Mouse (Mus musculus) myocyte (in vitro differentiated cells): ENCODE results near the gene Nfic. TPM values are rescaled to one million over a fixed set of nuclear protein-coding genes. Genes with fewer than 3 reads are reported as not detected.
A peak's percentile ranks its signal among the peaks of the same experiment; 100 is the strongest.

ENCODE experiments used
- H3K27me3 ChIP-seq: one replicate; pipeline ENCODE4 v1.6.1; 2011; ENCODE audit not compliant: control insufficient read depth, insufficient read depth, insufficient read length
- H3K36me3 ChIP-seq: one replicate; pipeline ENCODE4 v1.6.1; 2011; ENCODE audit not compliant: control insufficient read depth, insufficient read depth
- H3K4me2 ChIP-seq: one replicate; pipeline ENCODE4 v1.6.1; 2011; ENCODE audit warnings: low read depth, control low read depth
- H3K4me3 ChIP-seq: one replicate; pipeline ENCODE4 v1.5.1; 2011; ENCODE audit warnings: mild to moderate bottlenecking, control low read depth, moderate library complexity
- H3K79me2 ChIP-seq: one replicate; pipeline ENCODE4 v1.6.1; 2011; ENCODE audit not compliant: control insufficient read depth, insufficient read depth
- H3ac ChIP-seq: one replicate; pipeline ENCODE4 v1.6.1; 2011; ENCODE audit not compliant: control insufficient read depth, insufficient read length
- CEBPB ChIP-seq: IDR thresholded peaks from 2 replicates; pipeline ENCODE4 v1.6.1; 2011; ENCODE audit warnings: mild to moderate bottlenecking, moderate library complexity; ENCODE audit not compliant: poor library complexity, insufficient read depth, severe bottlenecking
- E2F4 ChIP-seq: IDR thresholded peaks from one replicate; pipeline ENCODE4 v1.6.1; 2011; ENCODE audit warnings: mild to moderate bottlenecking, control low read depth, moderate library complexity; ENCODE audit not compliant: insufficient read depth
- MAX ChIP-seq: IDR thresholded peaks from one replicate; pipeline ENCODE4 v1.6.1; 2011; ENCODE audit warnings: low read depth, mild to moderate bottlenecking, control low read depth
- MYOD1 ChIP-seq, 3 experiments: IDR thresholded peaks; one replicate each; pipeline ENCODE4 v1.6.1; 2011; ENCODE audit warnings: control low read depth in 2 of 3, low read depth in 2 of 3, mild to moderate bottlenecking in 2 of 3, moderate library complexity in 1 of 3; ENCODE audit not compliant: insufficient read length in 2 of 3, control insufficient read depth in 1 of 3
- MYOG ChIP-seq, 3 experiments: IDR thresholded peaks; one replicate each; pipeline ENCODE4 v1.6.1; 2011; ENCODE audit warnings: control low read depth in 2 of 3, low read depth in 2 of 3, mild to moderate bottlenecking in 2 of 3; ENCODE audit not compliant: insufficient read length in 2 of 3, control insufficient read depth in 1 of 3, insufficient read depth in 1 of 3
- POLR2A ChIP-seq: IDR thresholded peaks from one replicate; pipeline ENCODE4 v1.6.1; 2011; ENCODE audit warnings: low read depth, mild to moderate bottlenecking, control low read depth, moderate library complexity; ENCODE audit not compliant: insufficient read length
- POLR2AphosphoS2 ChIP-seq: IDR thresholded peaks from one replicate; pipeline ENCODE4 v1.6.1; 2011; ENCODE audit warnings: low read depth, control low read depth; ENCODE audit not compliant: insufficient read length
- REST ChIP-seq: IDR thresholded peaks from one replicate; pipeline ENCODE4 v1.6.1; 2011; ENCODE audit warnings: mild to moderate bottlenecking, control low read depth, moderate library complexity; ENCODE audit not compliant: insufficient read depth, insufficient read length
- SRF ChIP-seq: IDR thresholded peaks from one replicate; pipeline ENCODE4 v1.6.1; 2011; ENCODE audit warnings: low read depth; ENCODE audit not compliant: control insufficient read depth, insufficient read length
- TCF12 ChIP-seq: IDR thresholded peaks from one replicate; pipeline ENCODE4 v1.6.1; 2011; ENCODE audit warnings: mild to moderate bottlenecking, control low read depth; ENCODE audit not compliant: poor library complexity, insufficient read depth, severe bottlenecking
- TCF3 ChIP-seq: IDR thresholded peaks from one replicate; pipeline ENCODE4 v1.6.1; 2011; ENCODE audit warnings: low read depth, control low read depth; ENCODE audit not compliant: insufficient read length
- USF1 ChIP-seq: IDR thresholded peaks from one replicate; pipeline ENCODE4 v1.6.1; 2011; ENCODE audit warnings: low read depth, mild to moderate bottlenecking, control low read depth, moderate library complexity
- polyA plus RNA-seq: library from polyadenylated mRNA; unstranded; fragments of >200 nt; fragmentation: generic; extraction: Trizol; gene quantifications from one replicate; pipeline ENCODE4 v1.2.1, GENCODE M21; 2012; ENCODE audit warnings: missing spikeins

Nfic gene
- polyA plus RNA-seq, 1 experiment: 115 TPM

DNA sequence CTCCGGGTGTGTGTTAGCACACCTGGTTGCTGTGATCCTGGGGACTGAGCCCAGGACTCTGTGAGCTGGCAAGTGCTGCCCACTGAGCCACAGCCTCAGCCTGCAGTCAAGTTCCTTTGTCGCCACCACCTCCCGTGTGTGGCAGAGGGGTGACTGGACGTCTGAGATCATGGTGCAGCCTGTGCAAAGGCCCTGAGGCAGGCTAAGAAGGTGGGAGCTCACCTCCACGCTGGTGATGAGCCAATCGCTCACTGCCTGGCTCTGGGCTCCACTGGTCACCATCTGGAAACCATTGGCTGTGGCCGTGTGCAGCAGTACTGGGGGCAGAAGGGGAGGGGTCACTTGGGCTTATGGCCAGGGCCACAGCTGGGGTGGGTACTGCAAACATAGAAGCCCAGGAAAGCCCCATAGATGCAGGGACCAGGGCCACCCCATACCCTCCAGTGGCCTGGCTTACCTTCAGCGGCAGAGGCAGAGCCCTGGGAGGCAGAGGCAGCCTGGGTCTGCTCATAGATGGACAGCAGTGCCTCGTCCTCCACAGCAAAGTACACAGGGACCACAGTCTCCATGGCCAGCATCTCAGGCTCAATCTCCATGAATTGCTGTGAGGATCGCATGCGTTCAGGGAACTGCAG lies 37.3 kb upstream of the Nfic start:
- H3K36me3 ChIP-seq: peaks cover 10% of the 10 kb centered on the region
- H3K79me2 ChIP-seq: peaks cover 23% of the 10 kb centered on the region
- H3K4me2 ChIP-seq: no peak overlapping the region
- H3ac ChIP-seq: no peak overlapping the region
- TF ChIP-seq SRF (no peak), E2F4 (no peak), MYOG (IDR thresholded peaks at IDR 0.05; ENCODE audit: control insufficient read depth in 1 of 3, insufficient read depth in 1 of 3, insufficient read length in 2 of 3, low read depth in 2 of 3) (no peak), POLR2A (no peak), CEBPB (no peak), MAX (no peak), POLR2AphosphoS2 (no peak), USF1 (no peak), REST (no peak), TCF12 (no peak), MYOD1 (IDR thresholded peaks at IDR 0.05; ENCODE audit: control insufficient read depth in 1 of 3, insufficient read length in 2 of 3, low read depth in 2 of 3) (no peak), TCF3 (no peak)
- H3K27me3 ChIP-seq: no peaks in the 10 kb centered on the region
- H3K4me3 ChIP-seq: no peak overlapping the region

DNA sequence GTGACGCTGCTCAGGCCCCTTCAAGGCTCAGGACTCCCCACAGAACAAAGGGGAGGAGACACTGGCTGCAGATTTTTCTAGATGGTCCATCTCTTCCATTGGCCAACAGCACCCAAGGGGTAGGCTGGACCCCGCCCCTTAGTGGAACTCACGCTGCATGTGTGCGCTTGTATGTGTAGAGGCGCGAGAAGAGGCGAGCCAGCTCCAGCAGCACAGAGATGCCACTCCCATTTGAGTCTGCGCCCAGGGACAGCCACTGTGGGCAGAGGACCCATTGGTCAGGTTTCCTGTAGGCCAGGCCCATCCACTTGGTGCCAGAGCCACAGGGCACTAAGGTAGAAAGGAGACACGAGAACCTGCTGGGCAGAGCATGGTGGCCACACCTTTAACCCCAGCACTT lies 35.6 kb upstream of the Nfic start:
- H3K79me2 ChIP-seq: peaks cover 23% of the 10 kb centered on the region
- H3K4me2 ChIP-seq: no peak overlapping the region
- no peak overlapping the region for H3K4me3 ChIP-seq
- TF ChIP-seq E2F4 (no peak), USF1 (no peak), MAX (no peak), TCF12 (no peak), CEBPB (no peak), MYOD1 (IDR thresholded peaks at IDR 0.05; ENCODE audit: control insufficient read depth in 1 of 3, insufficient read length in 2 of 3, low read depth in 2 of 3) (no peak), SRF (no peak), TCF3 (no peak), POLR2AphosphoS2 (no peak)
- H3K36me3 ChIP-seq: peaks cover 10% of the 10 kb centered on the region
- no peaks in the 10 kb centered on the region for H3K27me3 ChIP-seq
- no peak overlapping the region for H3ac ChIP-seq

DNA sequence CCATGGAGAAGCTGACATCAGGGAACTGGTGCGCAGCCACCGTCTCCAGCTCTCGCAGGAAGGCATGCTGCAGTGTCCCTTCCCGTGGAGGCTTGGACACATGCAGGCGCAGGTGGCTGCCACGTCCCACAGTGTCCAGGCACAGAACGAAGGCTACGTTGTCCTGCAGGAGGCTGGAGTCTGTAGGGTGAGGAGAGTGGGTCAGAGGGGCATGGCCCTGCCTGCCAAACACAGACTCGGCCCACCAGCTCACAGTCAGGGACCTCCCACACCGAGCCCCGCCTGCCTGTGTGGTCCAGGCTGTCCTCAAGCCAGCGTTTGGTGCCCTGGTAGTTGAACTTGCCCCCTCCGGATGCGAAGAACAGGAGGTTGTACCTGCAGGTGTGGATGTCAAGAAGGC lies 34.5 kb upstream of the Nfic start:
- H3K4me2 ChIP-seq: no peak overlapping the region
- peaks cover 14% of the 10 kb centered on the region for H3K79me2 ChIP-seq
- TF ChIP-seq TCF3 (no peak), POLR2A (peak; percentile 34)
- H3K4me3 ChIP-seq: no peak overlapping the region
- peaks cover 10% of the 10 kb centered on the region for H3K36me3 ChIP-seq
- H3ac ChIP-seq: no peak overlapping the region
- no peaks in the 10 kb centered on the region for H3K27me3 ChIP-seq

DNA sequence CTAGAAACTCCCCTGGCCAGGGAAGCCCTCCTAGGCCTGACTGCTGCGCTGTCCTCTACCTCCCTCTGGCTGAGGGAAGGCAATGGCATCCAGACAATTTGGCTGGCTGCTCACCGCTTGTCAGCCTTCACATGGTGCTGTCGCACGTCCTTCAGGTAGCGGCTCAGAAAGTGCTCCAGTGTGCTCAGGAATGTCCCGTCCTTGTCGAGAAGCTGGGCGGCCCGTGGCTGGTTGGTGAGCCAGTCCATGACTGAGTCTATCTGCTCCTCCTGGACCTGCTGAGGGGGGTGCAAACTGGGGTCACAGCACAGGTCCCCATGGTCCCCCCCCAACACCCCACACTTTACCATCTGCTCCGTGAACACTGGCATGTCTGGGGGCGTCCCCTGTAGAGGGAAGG lies 32.6 kb upstream of the Nfic start:
- TF ChIP-seq SRF (no peak), REST (no peak), POLR2AphosphoS2 (no peak), MAX (no peak), POLR2A (no peak), USF1 (no peak)
- Histone ChIP-seq H3ac (no peak overlapping the region), H3K79me2 (no peaks in the 10 kb centered on the region), H3K4me3 (no peak overlapping the region), H3K36me3 (peaks cover 10% of the 10 kb centered on the region), H3K27me3 (no peaks in the 10 kb centered on the region), H3K4me2 (no peak overlapping the region)

DNA sequence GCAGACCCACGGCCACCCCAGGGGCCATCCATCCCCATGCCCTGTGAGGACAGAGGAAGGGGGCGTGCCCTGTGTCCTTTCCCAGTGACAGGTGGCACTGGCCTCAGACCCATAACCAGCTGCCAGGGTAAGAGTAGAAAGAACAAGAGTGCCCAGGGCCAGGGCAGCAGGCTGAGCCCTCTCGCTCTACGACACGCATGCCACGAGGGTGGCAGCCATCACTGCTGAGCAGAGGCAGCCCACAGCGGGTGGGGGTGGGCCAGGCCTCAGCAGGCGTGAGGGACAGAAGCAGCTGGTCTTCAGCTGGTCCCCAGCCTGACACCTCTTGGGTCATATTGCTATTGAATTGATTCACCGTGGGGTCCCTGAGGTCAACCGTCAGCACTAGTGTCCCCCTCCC lies 31.1 kb upstream of the Nfic start:
- Histone ChIP-seq H3ac (no peak overlapping the region), H3K4me3 (no peak overlapping the region), H3K4me2 (no peak overlapping the region), H3K27me3 (peaks cover 10% of the 10 kb centered on the region), H3K36me3 (no peaks in the 10 kb centered on the region), H3K79me2 (no peaks in the 10 kb centered on the region)
- TF ChIP-seq POLR2A (no peak), MYOG (IDR thresholded peaks at IDR 0.05; ENCODE audit: control insufficient read depth in 1 of 3, insufficient read depth in 1 of 3, insufficient read length in 2 of 3, low read depth in 2 of 3) (peak in 2 of 3 experiments; percentile 58 to 72), TCF3 (peak; percentile 39), MYOD1 (IDR thresholded peaks at IDR 0.05; ENCODE audit: control insufficient read depth in 1 of 3, insufficient read length in 2 of 3, low read depth in 2 of 3) (peak in 2 of 3 experiments; percentile 81 to 87)

DNA sequence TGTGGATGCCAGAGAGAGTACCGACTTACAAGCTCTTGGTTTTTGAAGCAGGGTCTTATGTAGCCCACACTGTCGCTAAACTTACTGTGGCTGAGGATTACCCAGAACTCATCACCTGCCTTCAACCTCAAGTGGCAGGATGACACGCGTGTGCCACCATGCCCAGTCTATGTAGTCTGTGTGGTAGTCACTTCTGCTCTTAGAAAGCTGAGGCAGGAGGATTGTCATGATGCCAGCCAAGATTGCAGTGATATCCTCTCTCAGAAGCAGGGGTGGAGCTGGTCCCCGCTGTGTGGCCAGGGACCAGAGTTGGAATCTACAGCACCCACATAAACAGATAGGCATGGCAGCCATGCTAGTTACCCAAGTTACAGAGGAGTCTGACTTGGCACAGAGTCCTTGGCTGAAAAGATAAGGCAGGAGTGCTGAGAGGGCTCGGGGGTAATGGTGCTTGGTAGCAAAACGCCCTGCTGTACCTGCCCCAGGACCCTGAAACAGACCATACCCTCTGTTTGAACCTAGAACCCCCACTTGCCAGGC lies 30.1 kb upstream of the Nfic start:
- H3K27me3 ChIP-seq: peaks cover 14% of the 10 kb centered on the region
- no peak overlapping the region for H3ac ChIP-seq
- H3K36me3 ChIP-seq: no peaks in the 10 kb centered on the region
- TF ChIP-seq MYOG (IDR thresholded peaks at IDR 0.05; ENCODE audit: control insufficient read depth in 1 of 3, insufficient read depth in 1 of 3, insufficient read length in 2 of 3, low read depth in 2 of 3) (no peak), SRF (no peak), USF1 (no peak), TCF12 (no peak), REST (no peak), E2F4 (no peak), CEBPB (no peak), POLR2AphosphoS2 (no peak), TCF3 (no peak), POLR2A (no peak), MAX (no peak), MYOD1 (IDR thresholded peaks at IDR 0.05; ENCODE audit: control insufficient read depth in 1 of 3, insufficient read length in 2 of 3, low read depth in 2 of 3) (no peak)
- no peak overlapping the region for H3K4me2 ChIP-seq
- H3K79me2 ChIP-seq: no peaks in the 10 kb centered on the region
- no peak overlapping the region for H3K4me3 ChIP-seq
